Mouse (Mus musculus): ENCODE data around the gene Rbm12b1. TPM values are rescaled to one million over a fixed set of nuclear protein-coding genes. Genes with fewer than 3 reads are reported as not detected.
A peak's percentile ranks its signal among the peaks of the same experiment; 100 is the strongest.
"Not testable (repeated sequence)": the region's sequence is repeated elsewhere in the genome, so short reads cannot be mapped to it uniquely, and the experiment has no call there.

Rbm12b1 gene
- polyA plus RNA-seq (2017; shearing (Covaris generic)), result 10 to 100 TPM in 1 of 3 experiments, 1 to 10 TPM in 2; 5.9 to 10.3 (median 8.2) TPM

- ATAC-seq, result peak; percentile 91
Observed at GRCm38 (mm10) chr4:12140141-12140567, at the start of gene Rbm12b1. TSS of gene Rbm12b1 (plus strand) at chr4:12140264.

GRCm38 (mm10) chr4:12140592-12141062 lies 563 bp downstream of the Rbm12b1 start:
- ATAC-seq, result peak; percentile 60

GRCm38 (mm10) chr4:12141516-12141915 lies 1.5 kb downstream of the Rbm12b1 start:
- ATAC-seq, result not testable (repeated sequence)

- ATAC-seq, result no peak
Observed at GRCm38 (mm10) chr4:12147660-12148059, 7.6 kb downstream of the Rbm12b1 start.

GRCm38 (mm10) chr4:12170986-12171317 lies 30.9 kb downstream of the Rbm12b1 start:
- ATAC-seq, result peak; percentile 12

- peak; percentile 68 for ATAC-seq
Observed at GRCm38 (mm10) chr4:12171318-12172091, 31.4 kb downstream of the Rbm12b1 start, which contains the start of gene Fam92a. TSS of gene Fam92a (minus strand) at chr4:12172015.

GRCm38 (mm10) chr4:12178992-12179391 lies 38.9 kb downstream of the Rbm12b1 start:
- ATAC-seq, result no peak

Other genes starting within 250 kb of the Rbm12b1 start
- gene Gm10604, start 159.0 kb upstream of the Rbm12b1 start, polyA plus RNA-seq (2017; shearing (Covaris generic)), result under 1 TPM in 2 of 3 experiments, not detected in 1; 0.31 to 0.34 TPM
- 10 to 100 TPM; 12.0 to 17.4 (median 15.3) TPM for gene Rbm12b2, start 50.8 kb upstream of the Rbm12b1 start, polyA plus RNA-seq (2017; shearing (Covaris generic))
- gene Fam92a, start 31.8 kb downstream of the Rbm12b1 start, polyA plus RNA-seq (2017; shearing (Covaris generic)), result 10 to 100 TPM; 26.6 to 47.1 (median 33.9) TPM